Mouse (Mus musculus): ENCODE results near the gene Kcnh4. TPM values are rescaled to one million over a fixed set of nuclear protein-coding genes. Genes with fewer than 3 reads are reported as not detected.

The Kcnh4 gene
- polyA plus RNA-seq, 1 experiment: 0.38 TPM

- 80% methylated on average over 11 of the region's 11 CpGs for WGBS
- H3K27ac ChIP-seq (ENCODE audit: insufficient read depth, low read length): no peak overlapping the region
Observed at GRCm38 (mm10) chr11:100719893-100720292, 39.8 kb downstream of the Kcnh4 start.

GRCm38 (mm10) chr11:100719312-100719711, 40.4 kb downstream of the Kcnh4 start:
- Histone ChIP-seq H3K4me3 (replicated peaks; ENCODE audit: insufficient read depth, low read depth, low read length) (no peak overlapping the region), H3K27me3 (ENCODE audit: control insufficient read depth, insufficient read depth, low read length) (no peaks in the 10 kb centered on the region), H3K27ac (ENCODE audit: insufficient read depth, low read length) (no peak overlapping the region), H3K4me1 (ENCODE audit: control insufficient read depth, insufficient read depth, low read length) (peaks cover 14% of the 10 kb centered on the region)
- 72% methylated on average over 3 of the region's 3 CpGs for WGBS
- TF ChIP-seq CTCF (IDR thresholded peaks at IDR 0.05; ENCODE audit: borderline replicate concordance, insufficient read depth, low read depth, low read length): no peak
- no peak for DNase-seq

More at GRCm38 (mm10) chr11:100719893-100720292, 39.8 kb downstream of the Kcnh4 start:
- no peak overlapping the region for H3K4me3 ChIP-seq (replicated peaks; ENCODE audit: insufficient read depth, low read depth, low read length)
- H3K27me3 ChIP-seq (ENCODE audit: control insufficient read depth, insufficient read depth, low read length): no peaks in the 10 kb centered on the region
- peaks cover 14% of the 10 kb centered on the region for H3K4me1 ChIP-seq (ENCODE audit: control insufficient read depth, insufficient read depth, low read length)
- TF ChIP-seq POLR2A (IDR thresholded peaks at IDR 0.05; ENCODE audit: borderline replicate concordance, insufficient read depth, low read length): no peak
- no peak for TF ChIP-seq CTCF (IDR thresholded peaks at IDR 0.05; ENCODE audit: borderline replicate concordance, insufficient read depth, low read depth, low read length)
- no peak for DNase-seq

GRCm38 (mm10) chr11:100718866-100719265, 40.9 kb downstream of the Kcnh4 start:
- no peak for DNase-seq
- WGBS: 17% methylated on average over 4 of the region's 4 CpGs
- peaks cover 17% of the 10 kb centered on the region for H3K4me1 ChIP-seq (ENCODE audit: control insufficient read depth, insufficient read depth, low read length)
- H3K27me3 ChIP-seq (ENCODE audit: control insufficient read depth, insufficient read depth, low read length): no peaks in the 10 kb centered on the region
- no peak overlapping the region for H3K4me3 ChIP-seq (replicated peaks; ENCODE audit: insufficient read depth, low read depth, low read length)
- TF ChIP-seq POLR2A (IDR thresholded peaks at IDR 0.05; ENCODE audit: borderline replicate concordance, insufficient read depth, low read length): no peak
- no peak for TF ChIP-seq CTCF (IDR thresholded peaks at IDR 0.05; ENCODE audit: borderline replicate concordance, insufficient read depth, low read depth, low read length)
- H3K27ac ChIP-seq (ENCODE audit: insufficient read depth, low read length): no peak overlapping the region

- Histone ChIP-seq H3K4me1 (ENCODE audit: control insufficient read depth, insufficient read depth, low read length) (peaks cover 17% of the 10 kb centered on the region), H3K27ac (ENCODE audit: insufficient read depth, low read length) (no peak overlapping the region), H3K27me3 (ENCODE audit: control insufficient read depth, insufficient read depth, low read length) (no peaks in the 10 kb centered on the region), H3K4me3 (replicated peaks; ENCODE audit: insufficient read depth, low read depth, low read length) (no peak overlapping the region)
- WGBS: 90% methylated on average over 7 of the region's 7 CpGs
- no peak for DNase-seq
- TF ChIP-seq POLR2A (IDR thresholded peaks at IDR 0.05; ENCODE audit: borderline replicate concordance, insufficient read depth, low read length): no peak
- TF ChIP-seq CTCF (IDR thresholded peaks at IDR 0.05; ENCODE audit: borderline replicate concordance, insufficient read depth, low read depth, low read length): no peak
Observed at GRCm38 (mm10) chr11:100718462-100718861, 41.3 kb downstream of the Kcnh4 start.

GRCm38 (mm10) chr11:100716649-100717048, 43.1 kb downstream of the Kcnh4 start:
- no peak for DNase-seq
- TF ChIP-seq POLR2A (IDR thresholded peaks at IDR 0.05; ENCODE audit: borderline replicate concordance, insufficient read depth, low read length) (no peak), CTCF (IDR thresholded peaks at IDR 0.05; ENCODE audit: borderline replicate concordance, insufficient read depth, low read depth, low read length) (no peak)
- H3K4me3 ChIP-seq (replicated peaks; ENCODE audit: insufficient read depth, low read depth, low read length): no peak overlapping the region
- WGBS: 46% methylated on average over 3 of the region's 3 CpGs
- no peak overlapping the region for H3K27ac ChIP-seq (ENCODE audit: insufficient read depth, low read length)
- peaks cover 7% of the 10 kb centered on the region for H3K4me1 ChIP-seq (ENCODE audit: control insufficient read depth, insufficient read depth, low read length)
- H3K27me3 ChIP-seq (ENCODE audit: control insufficient read depth, insufficient read depth, low read length): no peaks in the 10 kb centered on the region

GRCm38 (mm10) chr11:100714948-100715347, 44.8 kb downstream of the Kcnh4 start:
- no peak for DNase-seq
- no peak overlapping the region for H3K4me3 ChIP-seq (replicated peaks; ENCODE audit: insufficient read depth, low read depth, low read length)
- H3K27ac ChIP-seq (ENCODE audit: insufficient read depth, low read length): no peak overlapping the region
- no peaks in the 10 kb centered on the region for H3K27me3 ChIP-seq (ENCODE audit: control insufficient read depth, insufficient read depth, low read length)
- 87% methylated on average over 6 of the region's 6 CpGs for WGBS
- TF ChIP-seq POLR2A (IDR thresholded peaks at IDR 0.05; ENCODE audit: borderline replicate concordance, insufficient read depth, low read length): no peak
- TF ChIP-seq CTCF (IDR thresholded peaks at IDR 0.05; ENCODE audit: borderline replicate concordance, insufficient read depth, low read depth, low read length): no peak
- H3K4me1 ChIP-seq (ENCODE audit: control insufficient read depth, insufficient read depth, low read length): peaks cover 5% of the 10 kb centered on the region

- Histone ChIP-seq H3K27ac (ENCODE audit: insufficient read depth, low read length) (no peak overlapping the region), H3K27me3 (ENCODE audit: control insufficient read depth, insufficient read depth, low read length) (no peaks in the 10 kb centered on the region), H3K4me1 (ENCODE audit: control insufficient read depth, insufficient read depth, low read length) (peaks cover 5% of the 10 kb centered on the region), H3K4me3 (replicated peaks; ENCODE audit: insufficient read depth, low read depth, low read length) (no peak overlapping the region)
- 52% methylated on average over 6 of the region's 6 CpGs for WGBS
- DNase-seq: peak; percentile 71 to 75
- TF ChIP-seq CTCF (IDR thresholded peaks at IDR 0.05; ENCODE audit: borderline replicate concordance, insufficient read depth, low read depth, low read length) (peak; percentile 79), POLR2A (IDR thresholded peaks at IDR 0.05; ENCODE audit: borderline replicate concordance, insufficient read depth, low read length) (no peak)
Observed at GRCm38 (mm10) chr11:100714534-100714915, 45.2 kb downstream of the Kcnh4 start.

GRCm38 (mm10) chr11:100713735-100714533, 45.8 kb downstream of the Kcnh4 start, which contains the start of gene Hspb9:
TSS of gene Hspb9 (plus strand) at chr11:100713850.
- no peak for TF ChIP-seq POLR2A (IDR thresholded peaks at IDR 0.05; ENCODE audit: borderline replicate concordance, insufficient read depth, low read length)
- no peak for TF ChIP-seq CTCF (IDR thresholded peaks at IDR 0.05; ENCODE audit: borderline replicate concordance, insufficient read depth, low read depth, low read length)
- Histone ChIP-seq H3K27ac (ENCODE audit: insufficient read depth, low read length) (no peak within 1 kb of the TSS), H3K27me3 (ENCODE audit: control insufficient read depth, insufficient read depth, low read length) (no peaks in the 10 kb centered on the region), H3K4me3 (replicated peaks; ENCODE audit: insufficient read depth, low read depth, low read length) (no peak within 1 kb of the TSS), H3K4me1 (ENCODE audit: control insufficient read depth, insufficient read depth, low read length) (peaks cover 5% of the 10 kb centered on the region)
- WGBS: 36% methylated on average over 38 of the region's 38 CpGs
- DNase-seq: no peak
